Mouse (Mus musculus): ENCODE results near the gene Rhno1. TPM values are rescaled to one million over a fixed set of nuclear protein-coding genes. Genes with fewer than 3 reads are reported as not detected.
"Not testable (repeated sequence)": the region's sequence is repeated elsewhere in the genome, so short reads cannot be mapped to it uniquely, and the experiment has no call there.

Gene Rhno1
- polyA plus RNA-seq, 1 experiment, result 12.2 TPM

GRCm38 (mm10) chr6:128389185-128389584, 26.5 kb upstream of the Rhno1 start:
- no peaks in the 10 kb centered on the region for H3K4me1 ChIP-seq (ENCODE audit: control insufficient read depth, insufficient read depth, low read length)
- no peak overlapping the region for H3K4me3 ChIP-seq (ENCODE audit: insufficient read depth, low read length)
- H3K27ac ChIP-seq (ENCODE audit: insufficient read depth, low read length), result no peak overlapping the region
- TF ChIP-seq CTCF (IDR thresholded peaks at IDR 0.05; ENCODE audit: extremely low read depth, insufficient read depth, low read length) (no peak), POLR2A (IDR thresholded peaks at IDR 0.05; ENCODE audit: extremely low read depth, insufficient read depth, low read length) (no peak)

DNA sequence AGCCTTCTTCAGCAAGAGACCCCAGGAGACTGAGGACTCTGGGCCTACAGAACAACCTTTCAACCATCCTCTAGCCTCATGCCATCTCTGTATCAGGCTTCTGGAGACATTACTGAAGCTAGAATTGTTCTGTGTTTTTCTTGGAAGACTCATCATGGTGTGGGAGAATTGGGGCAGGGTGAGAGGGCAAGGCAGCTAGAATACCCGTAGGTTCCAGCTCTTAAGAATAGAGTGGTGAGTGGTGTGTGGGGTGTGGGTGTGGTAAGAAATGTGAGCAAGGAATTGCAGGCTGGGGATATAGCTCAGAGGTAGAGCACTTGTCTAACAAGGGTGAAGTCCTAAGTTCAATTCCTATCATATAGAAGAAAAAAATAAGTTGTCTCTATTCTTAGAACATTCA, 22.3 kb upstream of the Rhno1 start:
- Histone ChIP-seq H3K27ac (ENCODE audit: insufficient read depth, low read length) (no peak overlapping the region), H3K4me1 (ENCODE audit: control insufficient read depth, insufficient read depth, low read length) (no peaks in the 10 kb centered on the region), H3K4me3 (ENCODE audit: insufficient read depth, low read length) (no peak overlapping the region)
- TF ChIP-seq POLR2A (IDR thresholded peaks at IDR 0.05; ENCODE audit: extremely low read depth, insufficient read depth, low read length) (no peak), CTCF (IDR thresholded peaks at IDR 0.05; ENCODE audit: extremely low read depth, insufficient read depth, low read length) (no peak)

- Histone ChIP-seq H3K27ac (ENCODE audit: insufficient read depth, low read length) (no peak overlapping the region), H3K4me1 (ENCODE audit: control insufficient read depth, insufficient read depth, low read length) (no peaks in the 10 kb centered on the region), H3K4me3 (ENCODE audit: insufficient read depth, low read length) (no peak overlapping the region)
- TF ChIP-seq POLR2A (IDR thresholded peaks at IDR 0.05; ENCODE audit: extremely low read depth, insufficient read depth, low read length) (no peak), CTCF (IDR thresholded peaks at IDR 0.05; ENCODE audit: extremely low read depth, insufficient read depth, low read length) (no peak)
Measured at GRCm38 (mm10) chr6:128383752-128384151, 21.0 kb upstream of the Rhno1 start.

DNA sequence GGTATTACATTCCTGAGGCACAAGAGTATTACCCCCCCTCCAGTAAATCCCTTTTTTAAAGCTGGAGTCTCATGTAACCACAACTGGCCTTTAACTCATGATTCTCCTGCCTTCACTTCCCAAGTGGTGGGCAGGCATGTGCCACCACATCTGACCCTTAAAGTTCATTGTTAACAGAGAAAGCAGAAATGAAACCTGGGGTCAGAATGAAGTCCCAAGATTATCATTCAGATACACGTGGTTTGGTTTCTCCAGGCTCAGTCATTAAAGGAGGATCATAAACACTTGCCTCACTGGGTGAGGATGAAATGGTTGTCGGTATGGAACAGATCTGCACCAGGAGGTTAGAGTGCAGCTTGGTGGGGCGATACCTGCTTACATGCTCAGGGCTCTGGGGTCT, 18.5 kb upstream of the Rhno1 start:
- Histone ChIP-seq H3K27ac (ENCODE audit: insufficient read depth, low read length) (no peak overlapping the region), H3K4me1 (ENCODE audit: control insufficient read depth, insufficient read depth, low read length) (no peaks in the 10 kb centered on the region; the same call in 1 of the 2 replicates), H3K4me3 (ENCODE audit: insufficient read depth, low read length) (no peak overlapping the region)
- TF ChIP-seq CTCF (IDR thresholded peaks at IDR 0.05; ENCODE audit: extremely low read depth, insufficient read depth, low read length) (no peak), POLR2A (IDR thresholded peaks at IDR 0.05; ENCODE audit: extremely low read depth, insufficient read depth, low read length) (no peak)

DNA sequence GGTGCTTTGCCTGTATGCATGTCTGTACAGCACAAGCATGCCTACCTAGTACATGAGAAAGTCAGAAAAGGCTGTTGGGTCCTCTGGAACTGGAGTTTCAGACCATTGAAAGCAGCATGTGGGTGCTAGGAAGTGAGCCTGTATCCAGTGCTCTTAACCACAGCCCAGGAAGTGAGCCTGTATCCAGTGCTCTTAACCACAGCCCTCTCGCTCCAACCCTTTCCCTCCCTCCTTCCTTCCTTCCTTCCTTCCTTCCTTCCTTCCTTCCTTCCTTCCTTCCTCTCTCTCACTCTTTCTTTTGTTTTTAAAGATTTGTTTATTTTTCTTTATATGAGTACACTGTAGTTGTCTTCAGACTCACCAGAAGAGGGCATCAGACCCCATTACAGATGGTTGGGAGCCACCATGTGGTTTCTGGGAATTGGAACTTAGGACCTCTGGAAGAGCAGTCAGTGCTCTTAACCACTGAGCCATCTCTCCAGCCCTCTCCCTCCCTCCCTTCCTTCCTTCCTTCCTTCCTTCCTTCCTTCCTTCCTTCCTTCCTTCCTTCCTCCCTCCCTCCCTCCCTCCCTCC, 18.0 kb upstream of the Rhno1 start:
- not testable (repeated sequence) for H3K27ac ChIP-seq (ENCODE audit: insufficient read depth, low read length); H3K4me1 ChIP-seq (ENCODE audit: control insufficient read depth, insufficient read depth, low read length); H3K4me3 ChIP-seq (ENCODE audit: insufficient read depth, low read length)

- Histone ChIP-seq H3K27ac (ENCODE audit: insufficient read depth, low read length) (no peak overlapping the region), H3K4me3 (ENCODE audit: insufficient read depth, low read length) (no peak overlapping the region), H3K4me1 (ENCODE audit: control insufficient read depth, insufficient read depth, low read length) (peaks cover 3% of the 10 kb centered on the region; the same call in 1 of the 2 replicates)
- TF ChIP-seq POLR2A (IDR thresholded peaks at IDR 0.05; ENCODE audit: extremely low read depth, insufficient read depth, low read length) (no peak), CTCF (IDR thresholded peaks at IDR 0.05; ENCODE audit: extremely low read depth, insufficient read depth, low read length) (no peak)
Measured at GRCm38 (mm10) chr6:128379636-128380035, 16.9 kb upstream of the Rhno1 start.

GRCm38 (mm10) chr6:128376371-128377085, 13.8 kb upstream of the Rhno1 start:
- Histone ChIP-seq H3K4me1 (ENCODE audit: control insufficient read depth, insufficient read depth, low read length) (peaks cover 3% of the 10 kb centered on the region; the same call in 1 of the 2 replicates), H3K4me3 (ENCODE audit: insufficient read depth, low read length) (no peak overlapping the region), H3K27ac (ENCODE audit: insufficient read depth, low read length) (no peak overlapping the region)
- TF ChIP-seq CTCF (IDR thresholded peaks at IDR 0.05; ENCODE audit: extremely low read depth, insufficient read depth, low read length) (no peak), POLR2A (IDR thresholded peaks at IDR 0.05; ENCODE audit: extremely low read depth, insufficient read depth, low read length) (no peak)

- H3K27ac ChIP-seq (ENCODE audit: insufficient read depth, low read length), result 0 out of 2 replicates have a peak within 1 kb of the TSS, but pooled peaks have one; percentile 17
Measured at GRCm38 (mm10) chr6:128375192-128375591, 12.5 kb upstream of the Rhno1 start, which contains the start of the genes Tex52 and Gm44596. TSS of gene Tex52 (plus strand) at chr6:128375456. TSS of gene Gm44596 (plus strand) at chr6:128375503.

GRCm38 (mm10) chr6:128370040-128370439, 7.3 kb upstream of the Rhno1 start:
- H3K4me3 ChIP-seq (ENCODE audit: insufficient read depth, low read length), result no peak overlapping the region
- TF ChIP-seq POLR2A (IDR thresholded peaks at IDR 0.05; ENCODE audit: extremely low read depth, insufficient read depth, low read length) (no peak), CTCF (IDR thresholded peaks at IDR 0.05; ENCODE audit: extremely low read depth, insufficient read depth, low read length) (no peak)
- no peak overlapping the region for H3K27ac ChIP-seq (ENCODE audit: insufficient read depth, low read length)
- peaks cover 2% of the 10 kb centered on the region; the same call in 1 of the 2 replicates for H3K4me1 ChIP-seq (ENCODE audit: control insufficient read depth, insufficient read depth, low read length)

More at GRCm38 (mm10) chr6:128375192-128375591, 12.5 kb upstream of the Rhno1 start, which contains the start of the genes Tex52 and Gm44596:
- TF ChIP-seq POLR2A (IDR thresholded peaks at IDR 0.05; ENCODE audit: extremely low read depth, insufficient read depth, low read length) (no peak), CTCF (IDR thresholded peaks at IDR 0.05; ENCODE audit: extremely low read depth, insufficient read depth, low read length) (no peak)
- Histone ChIP-seq H3K4me1 (ENCODE audit: control insufficient read depth, insufficient read depth, low read length) (peaks cover 3% of the 10 kb centered on the region; the same call in 1 of the 2 replicates), H3K4me3 (ENCODE audit: insufficient read depth, low read length) (no peak within 1 kb of the TSS)

DNA sequence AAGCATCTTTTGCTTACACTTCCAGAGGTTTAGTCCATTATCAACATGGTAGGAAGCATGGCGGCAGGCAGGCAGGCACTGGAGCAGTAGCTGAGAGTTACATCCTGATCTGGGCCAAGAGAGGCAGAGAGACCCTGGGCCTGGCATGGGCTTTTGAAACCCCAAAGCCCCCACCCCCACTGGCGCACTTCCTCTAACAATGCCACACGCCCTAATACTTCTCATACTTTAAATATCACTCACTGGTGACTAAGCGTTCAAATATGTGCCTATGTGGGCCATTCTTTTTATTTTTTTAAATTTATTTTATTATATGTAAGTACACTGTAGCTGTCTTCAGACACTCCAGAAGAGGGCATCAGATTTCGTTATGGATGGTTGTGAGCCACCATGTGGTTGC, 3.8 kb upstream of the Rhno1 start:
- H3K4me1 ChIP-seq (ENCODE audit: control insufficient read depth, insufficient read depth, low read length), result no peaks in the 10 kb centered on the region
- TF ChIP-seq CTCF (IDR thresholded peaks at IDR 0.05; ENCODE audit: extremely low read depth, insufficient read depth, low read length) (no peak), POLR2A (IDR thresholded peaks at IDR 0.05; ENCODE audit: extremely low read depth, insufficient read depth, low read length) (no peak)
- no peak overlapping the region for H3K4me3 ChIP-seq (ENCODE audit: insufficient read depth, low read length)
- H3K27ac ChIP-seq (ENCODE audit: insufficient read depth, low read length), result no peak overlapping the region

All from cortical plate, adult 2 months (tissue).